ENCODE assay signal across 15 mouse cellular contexts in genomic region chr4:31879192-31879585, GRCm38 (mm10).
A peak's percentile ranks its signal among the peaks of the same experiment; 100 is the strongest.
DNase-seq lines count a peak whose midpoint lies in the region; ATAC-seq and TF ChIP-seq lines count a peak whose summit lies in the region.
"Had no signal": no experiment of that assay in that cellular context is flagged by ENCODE, and none has a peak within 500 bp of the region (broad histone marks: within the 10 kb centered on the region; RNA-seq: fewer than 3 reads in every experiment).

No protein-coding gene starts in this region.

- peak overlapping the region; percentile 51 for H3K27ac ChIP-seq in heart, embryonic 12.5 days (ENCODE audit: poor library complexity, severe bottlenecking)
- H3K27ac ChIP-seq in lung, embryonic 14.5 days (ENCODE audit: low read depth), result no peak overlapping the region
- H3K27ac ChIP-seq in forebrain, postnatal 0 days (ENCODE audit: low read depth, low read length), result no peak overlapping the region
- H3K27ac ChIP-seq: limb, embryonic 10.5 days; liver, embryonic 14.5 days had no signal

- no peak overlapping the region for H3K9ac ChIP-seq in heart, embryonic 12.5 days
- H3K9ac ChIP-seq in lung, embryonic 14.5 days, result no peak overlapping the region
- H3K9ac ChIP-seq in forebrain, postnatal 0 days, result no peak overlapping the region
- H3K9ac ChIP-seq: liver, embryonic 14.5 days had no signal

- ATAC-seq in heart, embryonic 12.5 days (ENCODE audit: insufficient number of reproducible peaks, low FRiP score), result no peak
- no peak for ATAC-seq in lung, embryonic 14.5 days (ENCODE audit: insufficient read depth)
- peak; percentile 57 for ATAC-seq in forebrain, postnatal 0 days

- H3K4me3 ChIP-seq in heart, embryonic 12.5 days, result no peak overlapping the region
- no peak overlapping the region for H3K4me3 ChIP-seq in lung, embryonic 14.5 days (ENCODE audit: low read depth, low read length)
- no peak overlapping the region for H3K4me3 ChIP-seq in lung, adult 2 months (replicated peaks; ENCODE audit: extremely low read depth, low read depth, low read length)
- H3K4me3 ChIP-seq in forebrain, postnatal 0 days (ENCODE audit: low read depth, low read length), result no peak overlapping the region
- H3K4me3 ChIP-seq: limb, embryonic 10.5 days had no signal

- H3K36me3 ChIP-seq in heart, embryonic 12.5 days, result no peaks in the 10 kb centered on the region
- H3K36me3 ChIP-seq in lung, embryonic 14.5 days (ENCODE audit: insufficient read depth), result no peaks in the 10 kb centered on the region
- H3K36me3 ChIP-seq in forebrain, postnatal 0 days (ENCODE audit: insufficient read depth), result no peaks in the 10 kb centered on the region
- H3K36me3 ChIP-seq: limb, embryonic 10.5 days had no signal

- H3K27me3 ChIP-seq in heart, embryonic 12.5 days (replicated peaks), result no peaks in the 10 kb centered on the region
- H3K27me3 ChIP-seq in lung, embryonic 14.5 days (ENCODE audit: insufficient read depth, low read length), result no peaks in the 10 kb centered on the region
- H3K27me3 ChIP-seq in forebrain, postnatal 0 days (ENCODE audit: insufficient read depth, low read length), result no peaks in the 10 kb centered on the region

- TF ChIP-seq POLR2A in lung, adult 2 months (IDR thresholded peaks at IDR 0.05; ENCODE audit: borderline replicate concordance, extremely low read depth, low read depth, low read length), result no peak
- no peak for TF ChIP-seq POLR2A in brain, embryonic 14.5 days (IDR thresholded peaks at IDR 0.05; ENCODE audit: borderline replicate concordance, extremely low read depth, insufficient read depth, insufficient read length, poor library complexity, severe bottlenecking)

- TF ChIP-seq CTCF in lung, embryonic 14.5 days (IDR thresholded peaks at IDR 0.05; ENCODE audit: low read depth), result no peak
- no peak for TF ChIP-seq CTCF in lung, adult 2 months (IDR thresholded peaks at IDR 0.05; ENCODE audit: insufficient read depth, low read length)
- TF ChIP-seq CTCF in brain, embryonic 14.5 days (IDR thresholded peaks at IDR 0.05; ENCODE audit: borderline replicate concordance, extremely low read depth, insufficient read depth, insufficient read length), result peak; percentile 14; the same call in 1 of the 2 replicates
- peak; percentile 47 for TF ChIP-seq CTCF in forebrain, postnatal 0 days (IDR thresholded peaks at IDR 0.05; ENCODE audit: low read depth)

- no peak for DNase-seq in heart, adult 11 months
- DNase-seq in lung, embryonic 14.5 days, result peak; percentile 22
- DNase-seq in lung, adult 2 months, result no peak
- peak; percentile 55 for DNase-seq in brain, embryonic 14.5 days (ENCODE audit: low read depth)
- DNase-seq in forebrain, postnatal 0 days, result peak; percentile 42
- DNase-seq in c-Kit-positive CD71-positive TER-119-positive erythroid progenitor cells, embryonic 14.5 days (ENCODE audit: low spot score), result no peak
- DNase-seq: adrenal gland, postnatal 25 days; heart, postnatal 36 days; kidney, adult 18-20 months; kidney, postnatal 4 days; lung, postnatal 4 days; thymus, adult 18-20 months had no signal

- WGBS in heart, embryonic 12.5 days, result 29% methylated on average over 5 of the region's 5 CpGs
- 39% methylated on average over 5 of the region's 5 CpGs for WGBS in lung, embryonic 14.5 days
- 33% methylated on average over 5 of the region's 5 CpGs for whole genome bisulfite sequencing in lung, adult 2 months
- 25% methylated on average over 5 of the region's 5 CpGs for WGBS in forebrain, postnatal 0 days

- H3K4me1 ChIP-seq in heart, embryonic 12.5 days (replicated peaks), result peaks cover 39% of the 10 kb centered on the region
- no peaks in the 10 kb centered on the region for H3K4me1 ChIP-seq in lung, embryonic 14.5 days (ENCODE audit: insufficient read depth)
- no peaks in the 10 kb centered on the region for H3K4me1 ChIP-seq in lung, adult 2 months (ENCODE audit: control insufficient read depth, insufficient read depth, low read length)
- no peaks in the 10 kb centered on the region; the same call in 1 of the 2 replicates for H3K4me1 ChIP-seq in forebrain, postnatal 0 days (ENCODE audit: insufficient read depth)

- H3K4me2 ChIP-seq in heart, embryonic 12.5 days, result peak overlapping the region; percentile 26
- H3K4me2 ChIP-seq in lung, embryonic 14.5 days, result no peak overlapping the region
- H3K4me2 ChIP-seq in forebrain, postnatal 0 days (ENCODE audit: low read depth), result 0 out of 2 replicates have a peak overlapping the region, but pooled peaks have one; percentile 6

- H3K9me3 ChIP-seq in heart, embryonic 12.5 days (replicated peaks), result no peaks in the 10 kb centered on the region
- no peaks in the 10 kb centered on the region for H3K9me3 ChIP-seq in lung, embryonic 14.5 days (ENCODE audit: low read depth, low read length)
- no peaks in the 10 kb centered on the region for H3K9me3 ChIP-seq in forebrain, postnatal 0 days (ENCODE audit: low read length)
- H3K9me3 ChIP-seq: limb, embryonic 10.5 days had no signal

Comparison
In these comparisons a context has a peak if more than half of its experiments do, and no peak if none do; other contexts are left out.
1. DNase-seq: peak in lung, embryonic 14.5 days (single experiment), brain, embryonic 14.5 days (single experiment) and forebrain, postnatal 0 days (single experiment); none in heart, adult 11 months (single experiment), lung, adult 2 months (single experiment) and c-Kit-positive CD71-positive TER-119-positive erythroid progenitor cells, embryonic 14.5 days (single experiment).
2. CTCF ChIP-seq: peak in brain, embryonic 14.5 days (single experiment) and forebrain, postnatal 0 days (single experiment); none in lung, embryonic 14.5 days (single experiment) and lung, adult 2 months (single experiment).